In the genomic region with DNA sequence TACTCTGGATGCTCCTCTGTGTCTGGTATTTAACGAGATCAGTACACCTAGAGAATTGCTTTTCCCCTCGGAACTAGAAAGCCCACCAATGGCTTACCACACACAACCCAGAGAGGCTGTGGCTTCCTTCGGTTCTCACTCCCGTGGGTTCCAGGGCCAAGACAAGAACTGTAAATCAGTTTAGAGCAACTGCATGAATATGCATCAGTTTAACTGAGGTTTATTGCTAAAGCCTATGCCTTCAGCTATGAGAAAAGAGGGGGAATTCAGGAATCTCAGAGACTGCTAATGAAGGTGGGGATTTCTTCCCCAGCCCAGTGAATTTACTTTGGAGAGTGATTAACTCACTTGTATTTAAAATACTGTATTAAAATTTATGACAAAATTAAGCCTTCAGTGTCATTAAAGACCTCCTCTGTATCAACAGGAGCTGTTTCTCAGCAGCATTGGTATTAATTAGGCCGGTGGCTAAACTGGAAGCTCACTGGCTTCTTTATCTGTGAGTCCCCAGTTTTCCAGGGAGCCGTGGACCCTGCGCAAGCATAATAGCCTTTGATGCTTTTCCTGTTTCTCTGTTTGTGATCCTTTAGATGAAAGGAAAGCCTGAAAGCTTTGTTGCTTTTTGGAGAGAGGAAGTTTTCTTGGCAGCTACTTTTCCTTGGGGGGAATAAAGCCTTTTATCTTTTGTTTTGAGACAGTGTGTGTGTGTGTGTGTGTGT, we compare ENCODE assay signal across 9 mouse cellular contexts. TPM values are rescaled to one million over a fixed set of nuclear protein-coding genes. Genes with fewer than 3 reads are reported as not detected.
DNase-seq lines count a peak whose midpoint lies in the region; ATAC-seq and TF ChIP-seq lines count a peak whose summit lies in the region.
"Had no signal": no experiment of that assay in that cellular context is flagged by ENCODE, and none has a peak within 500 bp of the region (broad histone marks: within the 10 kb centered on the region; RNA-seq: fewer than 3 reads in every experiment).

No protein-coding gene starts in this region.

- no peak for DNase-seq in cerebellum, adult 2 months
- DNase-seq in cerebellum, adult 11 months: no peak
- peak; percentile 55 to 59 for DNase-seq in left cerebral cortex, postnatal 10 days (ENCODE audit: extremely low spot score in 1 of 2, low spot score in 2 of 2)
- DNase-seq in left cerebral cortex, postnatal 36 days (ENCODE audit: low spot score in 2 of 2): no peak
- no peak for DNase-seq in liver, embryonic 11.5 days (ENCODE audit: low spot score)
- no peak for DNase-seq in cerebellum, postnatal 25 days
- DNase-seq: thymus, postnatal 4 days had no signal

- TF ChIP-seq CTCF in cerebellum, adult 2 months (IDR thresholded peaks at IDR 0.05; ENCODE audit: borderline replicate concordance, insufficient read depth, low read depth, low read length): no peak

- H3K4me1 ChIP-seq in cerebellum, adult 2 months (ENCODE audit: control insufficient read depth, insufficient read depth, low read length): peaks cover 3% of the 10 kb centered on the region; the same call in 1 of the 2 replicates
- peaks cover 8% of the 10 kb centered on the region for H3K4me1 ChIP-seq in forebrain, embryonic 16.5 days (replicated peaks; ENCODE audit: control insufficient read depth, insufficient read depth, low read length)
- H3K4me1 ChIP-seq in midbrain, embryonic 16.5 days (ENCODE audit: control insufficient read depth, insufficient read depth, low read length): peaks cover 15% of the 10 kb centered on the region
- no peaks in the 10 kb centered on the region for H3K4me1 ChIP-seq in liver, embryonic 11.5 days (replicated peaks; ENCODE audit: control insufficient read depth, insufficient read depth, low read length)

- H3K4me3 ChIP-seq in cerebellum, adult 2 months (replicated peaks; ENCODE audit: insufficient read depth, low read depth, low read length): no peak overlapping the region
- H3K4me3 ChIP-seq in forebrain, embryonic 16.5 days (replicated peaks; ENCODE audit: low read length): no peak overlapping the region
- 0 out of 2 replicates have a peak overlapping the region, but pooled peaks have one; percentile 4 for H3K4me3 ChIP-seq in midbrain, embryonic 16.5 days (ENCODE audit: low read depth, low read length)
- no peak overlapping the region for H3K4me3 ChIP-seq in liver, embryonic 11.5 days (ENCODE audit: low read depth, low read length)

- peak overlapping the region; percentile 21; the same call in 1 of the 2 replicates for H3K27ac ChIP-seq in cerebellum, adult 2 months (ENCODE audit: insufficient read depth, low read length)
- peak overlapping the region; percentile 43 for H3K27ac ChIP-seq in forebrain, embryonic 16.5 days (ENCODE audit: low read length)
- peak overlapping the region; percentile 86 for H3K27ac ChIP-seq in midbrain, embryonic 16.5 days (ENCODE audit: low read length)
- H3K27ac ChIP-seq in liver, embryonic 11.5 days (ENCODE audit: low read depth, low read length): no peak overlapping the region

- ATAC-seq in forebrain, embryonic 16.5 days: peak; percentile 91
- ATAC-seq in midbrain, embryonic 16.5 days: peak; percentile 87
- ATAC-seq in liver, embryonic 11.5 days (replicated peaks; ENCODE audit: low FRiP score): no peak

- no peak for TF ChIP-seq POLR2A in cerebellum, adult 2 months (IDR thresholded peaks at IDR 0.05; ENCODE audit: borderline replicate concordance, insufficient read depth, low read length)

- H3K9ac ChIP-seq in forebrain, embryonic 16.5 days (replicated peaks; ENCODE audit: low read depth, low read length): 0 out of 2 replicates have a peak overlapping the region, but pooled peaks have one; percentile 12
- no peak overlapping the region; the same call in 1 of the 2 replicates for H3K9ac ChIP-seq in midbrain, embryonic 16.5 days (ENCODE audit: low read depth, low read length)
- H3K9ac ChIP-seq in liver, embryonic 11.5 days (ENCODE audit: low read depth, low read length): no peak overlapping the region

- peak overlapping the region; percentile 38 for H3K4me2 ChIP-seq in forebrain, embryonic 16.5 days (ENCODE audit: low read length)
- H3K4me2 ChIP-seq in midbrain, embryonic 16.5 days (ENCODE audit: low read length): peak overlapping the region; percentile 43
- H3K4me2 ChIP-seq in liver, embryonic 11.5 days: no peak overlapping the region

- no peaks in the 10 kb centered on the region for H3K9me3 ChIP-seq in forebrain, embryonic 16.5 days (ENCODE audit: control insufficient read depth, low read length)
- H3K9me3 ChIP-seq in midbrain, embryonic 16.5 days (replicated peaks; ENCODE audit: control insufficient read depth, low read length, poor library complexity, severe bottlenecking): no peaks in the 10 kb centered on the region
- no peaks in the 10 kb centered on the region for H3K9me3 ChIP-seq in liver, embryonic 11.5 days (ENCODE audit: control insufficient read depth, low read length)

- intact Hi-C loops in left cerebral cortex, postnatal 10 days (cut with DNase I): no loop called here
- intact Hi-C loops in left cerebral cortex, postnatal 36 days (cut with DNase I): loop anchor here (5.0 kb wide), 1 partner anchor 42 kb away; a partner anchor contains a TSS

- H3K27me3 ChIP-seq in cerebellum, adult 2 months (ENCODE audit: control insufficient read depth, insufficient read depth, low read length): no peaks in the 10 kb centered on the region
- H3K27me3 ChIP-seq in forebrain, embryonic 16.5 days (replicated peaks; ENCODE audit: control insufficient read depth, insufficient read depth, low read length): no peaks in the 10 kb centered on the region
- no peaks in the 10 kb centered on the region for H3K27me3 ChIP-seq in midbrain, embryonic 16.5 days (ENCODE audit: control insufficient read depth, insufficient read depth, low read depth, low read length)
- H3K27me3 ChIP-seq in liver, embryonic 11.5 days (replicated peaks; ENCODE audit: control insufficient read depth, insufficient read depth, low read length): no peaks in the 10 kb centered on the region

- 49% methylated on average over 7 of the region's 7 CpGs for WGBS in cerebellum, adult 2 months
- WGBS in forebrain, embryonic 16.5 days: 3% methylated on average over 7 of the region's 7 CpGs
- 7% methylated on average over 7 of the region's 7 CpGs for WGBS in midbrain, embryonic 16.5 days
- WGBS in liver, embryonic 11.5 days: 41% methylated on average over 7 of the region's 7 CpGs

- H3K36me3 ChIP-seq in forebrain, embryonic 16.5 days (ENCODE audit: control insufficient read depth, insufficient read depth): no peaks in the 10 kb centered on the region; the same call in 1 of the 2 replicates
- H3K36me3 ChIP-seq in midbrain, embryonic 16.5 days (ENCODE audit: control insufficient read depth, insufficient read depth, low read length): peaks cover 3% of the 10 kb centered on the region; the same call in 1 of the 2 replicates
- H3K36me3 ChIP-seq in liver, embryonic 11.5 days (ENCODE audit: control insufficient read depth, insufficient read depth, low read length): no peaks in the 10 kb centered on the region

RNA-seq across cellular contexts. Expression of a gene that starts 44.4 kb away (rescaled TPM):
- polyA plus RNA-seq in cerebellum, adult 2 months (2012; rRNA removed): 20.8 and 22.3 TPM in 2 replicates
- total RNA-seq in left cerebral cortex, postnatal 10 days (2021): 10 to 100 TPM; 39.1 to 39.9 TPM
- 10 to 100 TPM; 52.7 to 59.2 TPM for total RNA-seq in left cerebral cortex, postnatal 36 days (2021)
- 27.7 and 27.8 TPM in 2 replicates for polyA plus RNA-seq in forebrain, embryonic 16.5 days (2015; fragmentation: Nextera tagmentation; extraction: Ambion mirVana)
- polyA plus RNA-seq in midbrain, embryonic 16.5 days (2015; fragmentation: Nextera tagmentation; extraction: Ambion mirVana): 33.6 and 36.6 TPM in 2 replicates
- 1.8 TPM in 2 replicates for polyA plus RNA-seq in liver, embryonic 11.5 days (2014; fragmentation: Nextera tagmentation; extraction: Ambion mirVana)

Comparison
In these comparisons a context has a peak if more than half of its experiments do, and no peak if none do; other contexts are left out.
1. DNase-seq: peak in left cerebral cortex, postnatal 10 days (2 of 2); none in cerebellum, adult 2 months (0 of 2), cerebellum, adult 11 months (single experiment), left cerebral cortex, postnatal 36 days (0 of 2), liver, embryonic 11.5 days (single experiment) and cerebellum, postnatal 25 days (0 of 2).